In genomic region chr4:135709072-135709564, GRCm38 (mm10) we compare ENCODE assay signal across 8 mouse cellular contexts. TPM values are rescaled to one million over a fixed set of nuclear protein-coding genes. Genes with fewer than 3 reads are reported as not detected.
A peak's percentile ranks its signal among the peaks of the same experiment; 100 is the strongest.
DNase-seq lines count a peak whose midpoint lies in the region; ATAC-seq and TF ChIP-seq lines count a peak whose summit lies in the region.

No protein-coding gene starts in this region.

- peak; percentile 57 for TF ChIP-seq CTCF in G1E (IDR thresholded peaks at IDR 0.05; ENCODE audit: low read depth, low read length)

- no peaks in the 10 kb centered on the region for H3K4me1 ChIP-seq in G1E (ENCODE audit: insufficient read depth, low read depth, low read length)
- no peaks in the 10 kb centered on the region for H3K4me1 ChIP-seq in forebrain, embryonic 14.5 days (ENCODE audit: control insufficient read depth, insufficient read depth, low read length)
- no peaks in the 10 kb centered on the region for H3K4me1 ChIP-seq in neural tube, embryonic 14.5 days (ENCODE audit: control insufficient read depth, insufficient read depth, low read length)

- H3K4me2 ChIP-seq in forebrain, embryonic 14.5 days (ENCODE audit: low read length) = peak overlapping the region; percentile 37
- H3K4me2 ChIP-seq in neural tube, embryonic 14.5 days (ENCODE audit: low read depth, low read length) = peak overlapping the region; percentile 9

- peaks cover 2% of the 10 kb centered on the region; the same call in 1 of the 2 replicates for H3K27me3 ChIP-seq in G1E (ENCODE audit: insufficient read depth, low read length)
- H3K27me3 ChIP-seq in forebrain, embryonic 14.5 days (replicated peaks; ENCODE audit: control insufficient read depth, insufficient read depth, low read length) = no peaks in the 10 kb centered on the region
- H3K27me3 ChIP-seq in neural tube, embryonic 14.5 days (ENCODE audit: control insufficient read depth, insufficient read depth, low read length) = no peaks in the 10 kb centered on the region

- no peak overlapping the region for H3K27ac ChIP-seq in forebrain, embryonic 14.5 days (ENCODE audit: low read depth, low read length)
- H3K27ac ChIP-seq in neural tube, embryonic 14.5 days (ENCODE audit: low read depth, low read length) = no peak overlapping the region

- DNase-seq in G1E (ENCODE audit: low spot score) = peak; percentile 36
- peak; percentile 27 for DNase-seq in cerebellum, adult 11-12 months
- peak; percentile 68 for DNase-seq in forebrain, embryonic 14.5 days (ENCODE audit: low spot score)
- peak; percentile 20 for DNase-seq in heart, postnatal 25 days (ENCODE audit: low spot score)
- DNase-seq in layer of hippocampus, adult 11-12 months (ENCODE audit: low spot score) = peak; percentile 77
- peak; percentile 82 to 88 for DNase-seq in lung, adult 18-20 months
- DNase-seq in testis, postnatal 14 days (ENCODE audit: low spot score) = peak; percentile 58

- H3K36me3 ChIP-seq in G1E (replicated peaks) = no peaks in the 10 kb centered on the region
- no peaks in the 10 kb centered on the region for H3K36me3 ChIP-seq in forebrain, embryonic 14.5 days (ENCODE audit: control insufficient read depth, insufficient read depth, low read length)
- no peaks in the 10 kb centered on the region for H3K36me3 ChIP-seq in neural tube, embryonic 14.5 days (ENCODE audit: control insufficient read depth, insufficient read depth, low read length)

- intact Hi-C loops in heart, postnatal 25 days (cut with DNase I) = loop anchor here (2.0 to 10.0 kb wide), 4 partner anchors 22 to 216 kb away; partner anchors contain the start of genes Fuca1, Ifnlr1 and Pnrc2

- 13% methylated on average over 8 of the region's 8 CpGs for WGBS in forebrain, embryonic 14.5 days
- WGBS in neural tube, embryonic 14.5 days = 10% methylated on average over 8 of the region's 8 CpGs

- peak; percentile 22; the same call in 1 of the 2 replicates for ATAC-seq in G1E (ENCODE audit: extremely low read depth, insufficient number of reproducible peaks, low FRiP score, poor library complexity, severe bottlenecking)
- ATAC-seq in forebrain, embryonic 14.5 days = peak; percentile 40; the same call in 1 of the 2 replicates
- ATAC-seq in neural tube, embryonic 14.5 days (ENCODE audit: low read depth) = 0 out of 2 replicates have a peak, but pooled peaks have one; percentile 54

- no peak overlapping the region for H3K4me3 ChIP-seq in G1E (ENCODE audit: low read depth, low read length)
- H3K4me3 ChIP-seq in forebrain, embryonic 14.5 days (ENCODE audit: low read depth, low read length) = no peak overlapping the region
- no peak overlapping the region for H3K4me3 ChIP-seq in neural tube, embryonic 14.5 days (ENCODE audit: low read depth, low read length)

- no peak overlapping the region for H3K9ac ChIP-seq in forebrain, embryonic 14.5 days (ENCODE audit: low read length)
- no peak overlapping the region for H3K9ac ChIP-seq in neural tube, embryonic 14.5 days (replicated peaks; ENCODE audit: low read depth, low read length)

- H3K9me3 ChIP-seq in G1E (replicated peaks) = no peaks in the 10 kb centered on the region
- H3K9me3 ChIP-seq in forebrain, embryonic 14.5 days (replicated peaks; ENCODE audit: control insufficient read depth, low read length) = no peaks in the 10 kb centered on the region
- no peaks in the 10 kb centered on the region for H3K9me3 ChIP-seq in neural tube, embryonic 14.5 days (ENCODE audit: control insufficient read depth, low read length)

RNA-seq across cellular contexts. Expression of gene Il22ra1, which starts 18.9 kb away (rescaled TPM):
- total RNA-seq in G1E (2014; fragmentation: Nextera tagmentation) (not detected in 2 replicates), G1E (2017) (0.05 and 0.06 TPM in 2 replicates)
- not detected in 2 replicates for polyA plus RNA-seq in G1E (2012)
- not detected in 2 replicates for polyA plus RNA-seq in forebrain, embryonic 14.5 days (2014; fragmentation: Nextera tagmentation; extraction: Ambion mirVana)
- total RNA-seq in heart, postnatal 25 days (2021) = under 1 TPM; 0.13 to 0.28 TPM
- not detected in 2 replicates for polyA plus RNA-seq in neural tube, embryonic 14.5 days (2014; fragmentation: Nextera tagmentation; extraction: Ambion mirVana)

RNA-seq across cellular contexts. Expression of gene Ifnlr1, which starts 23.0 kb away (rescaled TPM):
- total RNA-seq in G1E (2014; fragmentation: Nextera tagmentation) (not detected in 2 replicates), G1E (2017) (under 0.01 and 0.06 TPM in 2 replicates)
- polyA plus RNA-seq in G1E (2012) = not detected in 2 replicates
- 0.15 TPM in 1 of 2 replicates, not detected in the other for polyA plus RNA-seq in forebrain, embryonic 14.5 days (2014; fragmentation: Nextera tagmentation; extraction: Ambion mirVana)
- 1 to 10 TPM; 2.8 TPM for total RNA-seq in heart, postnatal 25 days (2021)
- polyA plus RNA-seq in neural tube, embryonic 14.5 days (2014; fragmentation: Nextera tagmentation; extraction: Ambion mirVana) = 0.32 and 0.46 TPM in 2 replicates

RNA-seq across cellular contexts. Expression of gene Myom3, which starts 50.4 kb away (rescaled TPM):
- total RNA-seq in G1E (2014; fragmentation: Nextera tagmentation) (not detected in 2 replicates), G1E (2017) (0.06 and 0.11 TPM in 2 replicates)
- not detected in 2 replicates for polyA plus RNA-seq in G1E (2012)
- polyA plus RNA-seq in forebrain, embryonic 14.5 days (2014; fragmentation: Nextera tagmentation; extraction: Ambion mirVana) = 0.17 and 0.22 TPM in 2 replicates
- under 1 TPM; 0.64 to 0.88 TPM for total RNA-seq in heart, postnatal 25 days (2021)
- 0.08 and 0.33 TPM in 2 replicates for polyA plus RNA-seq in neural tube, embryonic 14.5 days (2014; fragmentation: Nextera tagmentation; extraction: Ambion mirVana)

Comparison
In these comparisons a context has a peak if more than half of its experiments do, and no peak if none do; other contexts are left out.
1. DNase-seq: peak in every context shown above with its lines; median percentile 85 in lung, adult 18-20 months; 77 in layer of hippocampus, adult 11-12 months; 68 in forebrain, embryonic 14.5 days; 58 in testis, postnatal 14 days; 36 in G1E; 27 in cerebellum, adult 11-12 months; 20 in heart, postnatal 25 days.